Mouse (Mus musculus): ENCODE results near the gene Grpel1. TPM values are rescaled to one million over a fixed set of nuclear protein-coding genes. Genes with fewer than 3 reads are reported as not detected.

The Grpel1 gene
- total RNA-seq, 1 experiment, result 45.0 TPM

DNA sequence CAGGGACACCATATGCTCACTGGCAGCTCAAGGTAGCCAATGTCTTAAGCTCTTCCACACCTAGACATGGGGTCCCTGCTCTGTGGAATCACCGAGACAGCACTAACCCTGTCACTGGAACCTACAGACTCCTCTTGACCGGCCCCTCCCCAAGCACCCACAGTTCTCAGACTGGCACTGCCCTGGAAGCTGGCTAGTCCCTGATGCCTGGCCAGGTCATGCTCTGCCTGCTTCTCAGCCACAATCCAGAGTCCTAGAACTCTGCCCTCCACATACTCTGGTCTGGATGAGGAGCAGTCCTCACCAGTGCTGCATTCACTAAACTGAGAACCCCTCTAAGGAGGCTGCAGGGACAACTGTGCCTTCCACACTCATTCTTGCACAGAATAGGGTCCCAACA is 46.2 kb downstream of the Grpel1 start:
- H3K4me1 ChIP-seq (ENCODE audit: control insufficient read depth in 2 of 2, insufficient read depth in 2 of 2, low read length in 2 of 2, poor library complexity in 1 of 2), result no peaks in the 10 kb centered on the region
- in situ Hi-C loops (cut with MboI; ENCODE audit: low sequenced_read_pairs in 2 of 2, unreplicated experiment in 2 of 2), result no loop called here

DNA sequence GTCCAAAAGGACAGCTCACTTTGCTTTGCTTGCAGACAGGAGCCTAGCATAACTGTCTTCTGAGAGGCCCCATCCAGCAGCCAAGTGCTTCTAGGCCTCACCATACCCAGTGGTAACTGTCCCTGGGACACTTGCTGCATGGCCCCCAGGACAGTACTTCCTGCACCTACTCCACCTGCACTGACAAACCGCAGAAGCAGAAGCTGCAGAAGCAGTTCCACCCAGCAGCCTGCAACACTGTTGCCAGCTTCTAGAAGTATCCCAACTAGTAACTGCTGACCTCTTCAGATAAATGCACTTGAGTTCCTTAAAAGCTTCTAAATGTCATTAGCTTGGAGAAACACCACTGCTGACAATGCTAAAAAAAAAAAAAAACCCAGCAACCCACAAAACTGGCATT is 50.3 kb downstream of the Grpel1 start:
- no peaks in the 10 kb centered on the region for H3K4me1 ChIP-seq (ENCODE audit: control insufficient read depth in 2 of 2, insufficient read depth in 2 of 2, low read length in 2 of 2, poor library complexity in 1 of 2)
- no peak overlapping the region for H3K4me3 ChIP-seq (ENCODE audit: insufficient read depth in 1 of 2, low read depth in 1 of 2, low read length in 2 of 2, poor library complexity in 1 of 2, severe bottlenecking in 1 of 2)
- no peak overlapping the region for H3K27ac ChIP-seq (ENCODE audit: insufficient read depth, low read depth, low read length, poor library complexity, severe bottlenecking)
- in situ Hi-C loops (cut with MboI; ENCODE audit: low sequenced_read_pairs in 2 of 2, unreplicated experiment in 2 of 2), result no loop called here
- no peak overlapping the region for H3K9ac ChIP-seq (ENCODE audit: insufficient read depth, low read depth, low read length, poor library complexity, severe bottlenecking)
- peaks cover 26% of the 10 kb centered on the region; the same call in 1 of the 2 replicates for H3K36me3 ChIP-seq (ENCODE audit: control insufficient read depth, insufficient read depth, low read length, poor library complexity, severe bottlenecking)
- H3K9me3 ChIP-seq (ENCODE audit: control insufficient read depth, insufficient read depth, low read depth, low read length), result no peaks in the 10 kb centered on the region
- TF ChIP-seq CHD2 (IDR thresholded peaks at IDR 0.05; ENCODE audit: low read depth, low read length) (no peak), ZC3H11A (IDR thresholded peaks at IDR 0.05; ENCODE audit: borderline replicate concordance, low read depth, low read length) (no peak), MAFK (IDR thresholded peaks at IDR 0.05; ENCODE audit: insufficient read depth, low read depth, low read length) (no peak), ZNF384 (IDR thresholded peaks at IDR 0.05; ENCODE audit: low read depth, low read length) (no peak), HCFC1 (IDR thresholded peaks at IDR 0.05; ENCODE audit: borderline replicate concordance, insufficient read depth, low read length) (no peak)
- DNase-seq (ENCODE audit: low read depth, low spot score), result no peak

More for the DNA sequence above, 46.2 kb downstream of the Grpel1 start:
- DNase-seq (ENCODE audit: low read depth, low spot score), result no peak
- H3K4me3 ChIP-seq (ENCODE audit: insufficient read depth in 1 of 2, low read depth in 1 of 2, low read length in 2 of 2, poor library complexity in 1 of 2, severe bottlenecking in 1 of 2), result no peak overlapping the region
- H3K9me3 ChIP-seq (ENCODE audit: control insufficient read depth, insufficient read depth, low read depth, low read length), result no peaks in the 10 kb centered on the region
- no peak overlapping the region for H3K9ac ChIP-seq (ENCODE audit: insufficient read depth, low read depth, low read length, poor library complexity, severe bottlenecking)
- H3K27ac ChIP-seq (ENCODE audit: insufficient read depth, low read depth, low read length, poor library complexity, severe bottlenecking), result no peak overlapping the region
- TF ChIP-seq ZC3H11A (IDR thresholded peaks at IDR 0.05; ENCODE audit: borderline replicate concordance, low read depth, low read length) (no peak), MAFK (IDR thresholded peaks at IDR 0.05; ENCODE audit: insufficient read depth, low read depth, low read length) (no peak), ZNF384 (IDR thresholded peaks at IDR 0.05; ENCODE audit: low read depth, low read length) (no peak)
- peaks cover 17% of the 10 kb centered on the region for H3K36me3 ChIP-seq (ENCODE audit: control insufficient read depth, insufficient read depth, low read length, poor library complexity, severe bottlenecking)

DNA sequence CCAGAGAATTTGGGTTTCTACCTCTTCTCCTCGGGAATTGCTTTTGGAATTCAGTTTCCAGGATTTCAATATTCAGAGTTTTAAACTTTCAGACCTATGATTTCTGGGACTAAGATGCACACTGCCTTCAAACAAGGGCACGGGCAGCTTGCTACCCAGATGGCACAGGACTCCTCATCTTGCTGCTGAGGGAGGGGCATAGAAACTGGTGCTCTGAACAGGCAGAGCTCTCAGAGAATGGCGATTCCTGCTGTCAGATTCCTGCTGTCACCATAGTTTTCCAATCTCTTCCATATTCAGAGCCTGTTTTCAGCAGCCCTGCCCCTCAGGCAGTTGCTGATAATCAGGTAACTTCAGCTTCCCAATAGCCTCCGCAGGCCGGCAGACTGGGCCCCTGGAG is 50.8 kb downstream of the Grpel1 start:
- no peak overlapping the region for H3K4me3 ChIP-seq (ENCODE audit: insufficient read depth in 1 of 2, low read depth in 1 of 2, low read length in 2 of 2, poor library complexity in 1 of 2, severe bottlenecking in 1 of 2)
- H3K4me1 ChIP-seq (ENCODE audit: control insufficient read depth in 2 of 2, insufficient read depth in 2 of 2, low read length in 2 of 2, poor library complexity in 1 of 2), result no peaks in the 10 kb centered on the region
- H3K27ac ChIP-seq (ENCODE audit: insufficient read depth, low read depth, low read length, poor library complexity, severe bottlenecking), result no peak overlapping the region
- H3K9me3 ChIP-seq (ENCODE audit: control insufficient read depth, insufficient read depth, low read depth, low read length), result no peaks in the 10 kb centered on the region
- TF ChIP-seq ZC3H11A (IDR thresholded peaks at IDR 0.05; ENCODE audit: borderline replicate concordance, low read depth, low read length) (no peak), HCFC1 (IDR thresholded peaks at IDR 0.05; ENCODE audit: borderline replicate concordance, insufficient read depth, low read length) (no peak), ZNF384 (IDR thresholded peaks at IDR 0.05; ENCODE audit: low read depth, low read length) (no peak), MAFK (IDR thresholded peaks at IDR 0.05; ENCODE audit: insufficient read depth, low read depth, low read length) (no peak), CHD2 (IDR thresholded peaks at IDR 0.05; ENCODE audit: low read depth, low read length) (no peak)
- no peak for DNase-seq (ENCODE audit: low read depth, low spot score)
- H3K9ac ChIP-seq (ENCODE audit: insufficient read depth, low read depth, low read length, poor library complexity, severe bottlenecking), result no peak overlapping the region
- in situ Hi-C loops (cut with MboI; ENCODE audit: low sequenced_read_pairs in 2 of 2, unreplicated experiment in 2 of 2), result no loop called here
- peaks cover 30% of the 10 kb centered on the region; the same call in 1 of the 2 replicates for H3K36me3 ChIP-seq (ENCODE audit: control insufficient read depth, insufficient read depth, low read length, poor library complexity, severe bottlenecking)

DNA sequence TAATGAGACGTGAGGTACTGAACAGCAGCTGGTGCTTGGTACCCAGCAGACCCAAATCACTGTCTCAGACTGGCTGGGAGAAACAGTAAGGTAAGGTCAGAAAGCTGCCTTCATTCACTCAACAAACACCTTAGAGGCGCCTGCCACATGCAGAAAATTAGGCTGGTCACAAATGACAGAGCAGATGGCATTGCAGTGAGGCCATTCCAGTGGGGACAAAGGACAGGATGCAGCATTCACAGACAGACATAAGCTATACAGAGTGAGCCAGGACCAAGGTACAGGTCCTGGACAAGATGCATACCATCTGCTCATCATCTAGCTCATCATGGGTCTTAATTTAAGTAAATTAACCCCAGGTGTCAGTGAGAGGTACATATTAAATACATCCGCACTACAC is 52.8 kb downstream of the Grpel1 start:
- DNase-seq (ENCODE audit: low read depth, low spot score), result no peak
- TF ChIP-seq HCFC1 (IDR thresholded peaks at IDR 0.05; ENCODE audit: borderline replicate concordance, insufficient read depth, low read length) (no peak), CHD2 (IDR thresholded peaks at IDR 0.05; ENCODE audit: low read depth, low read length) (no peak), ZC3H11A (IDR thresholded peaks at IDR 0.05; ENCODE audit: borderline replicate concordance, low read depth, low read length) (no peak), ZNF384 (IDR thresholded peaks at IDR 0.05; ENCODE audit: low read depth, low read length) (no peak), MAFK (IDR thresholded peaks at IDR 0.05; ENCODE audit: insufficient read depth, low read depth, low read length) (no peak)
- Histone ChIP-seq H3K36me3 (ENCODE audit: control insufficient read depth, insufficient read depth, low read length, poor library complexity, severe bottlenecking) (peaks cover 30% of the 10 kb centered on the region; the same call in 1 of the 2 replicates), H3K4me3 (ENCODE audit: insufficient read depth in 1 of 2, low read depth in 1 of 2, low read length in 2 of 2, poor library complexity in 1 of 2, severe bottlenecking in 1 of 2) (no peak overlapping the region), H3K4me1 (ENCODE audit: control insufficient read depth in 2 of 2, insufficient read depth in 2 of 2, low read length in 2 of 2, poor library complexity in 1 of 2) (no peaks in the 10 kb centered on the region), H3K27ac (ENCODE audit: insufficient read depth, low read depth, low read length, poor library complexity, severe bottlenecking) (no peak overlapping the region), H3K9me3 (ENCODE audit: control insufficient read depth, insufficient read depth, low read depth, low read length) (no peaks in the 10 kb centered on the region), H3K9ac (ENCODE audit: insufficient read depth, low read depth, low read length, poor library complexity, severe bottlenecking) (no peak overlapping the region)
- in situ Hi-C loops (cut with MboI; ENCODE audit: low sequenced_read_pairs in 2 of 2, unreplicated experiment in 2 of 2), result no loop called here

DNA sequence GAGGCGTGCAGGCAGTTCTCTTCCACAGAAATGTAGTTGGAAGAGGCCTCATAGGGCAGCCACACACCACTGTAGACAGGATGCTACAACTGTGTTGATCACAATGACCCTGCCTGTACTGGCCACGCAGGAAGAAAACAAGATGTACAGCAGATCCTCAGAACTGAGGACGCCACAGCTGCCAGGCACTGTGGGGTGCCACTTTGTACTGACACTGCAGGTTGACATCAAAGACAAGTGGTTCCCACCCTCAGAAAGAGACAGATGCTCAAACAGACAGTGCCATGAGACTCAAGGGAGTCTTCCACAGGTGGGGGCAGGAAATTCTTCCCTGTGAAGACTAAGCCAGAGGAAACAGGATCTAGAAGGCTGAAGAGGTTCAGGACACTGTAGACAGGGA is 55.0 kb downstream of the Grpel1 start:
- no peak overlapping the region for H3K27ac ChIP-seq (ENCODE audit: insufficient read depth, low read depth, low read length, poor library complexity, severe bottlenecking)
- H3K4me1 ChIP-seq (ENCODE audit: control insufficient read depth in 2 of 2, insufficient read depth in 2 of 2, low read length in 2 of 2, poor library complexity in 1 of 2), result no peaks in the 10 kb centered on the region
- no peaks in the 10 kb centered on the region for H3K9me3 ChIP-seq (ENCODE audit: control insufficient read depth, insufficient read depth, low read depth, low read length)
- H3K36me3 ChIP-seq (ENCODE audit: control insufficient read depth, insufficient read depth, low read length, poor library complexity, severe bottlenecking), result peaks cover 28% of the 10 kb centered on the region; the same call in 1 of the 2 replicates
- H3K4me3 ChIP-seq (ENCODE audit: insufficient read depth in 1 of 2, low read depth in 1 of 2, low read length in 2 of 2, poor library complexity in 1 of 2, severe bottlenecking in 1 of 2), result no peak overlapping the region
- H3K9ac ChIP-seq (ENCODE audit: insufficient read depth, low read depth, low read length, poor library complexity, severe bottlenecking), result no peak overlapping the region
- in situ Hi-C loops (cut with MboI; ENCODE audit: low sequenced_read_pairs in 2 of 2, unreplicated experiment in 2 of 2), result no loop called here
- TF ChIP-seq ZC3H11A (IDR thresholded peaks at IDR 0.05; ENCODE audit: borderline replicate concordance, low read depth, low read length), result no peak
- no peak for TF ChIP-seq ZNF384 (IDR thresholded peaks at IDR 0.05; ENCODE audit: low read depth, low read length)
- TF ChIP-seq CHD2 (IDR thresholded peaks at IDR 0.05; ENCODE audit: low read depth, low read length), result no peak
- TF ChIP-seq HCFC1 (IDR thresholded peaks at IDR 0.05; ENCODE audit: borderline replicate concordance, insufficient read depth, low read length), result no peak
- TF ChIP-seq MAFK (IDR thresholded peaks at IDR 0.05; ENCODE audit: insufficient read depth, low read depth, low read length), result no peak
- no peak for DNase-seq (ENCODE audit: low read depth, low spot score)
